Comparison of ENCODE assay signal across 24 mouse cellular contexts in the genomic region with DNA sequence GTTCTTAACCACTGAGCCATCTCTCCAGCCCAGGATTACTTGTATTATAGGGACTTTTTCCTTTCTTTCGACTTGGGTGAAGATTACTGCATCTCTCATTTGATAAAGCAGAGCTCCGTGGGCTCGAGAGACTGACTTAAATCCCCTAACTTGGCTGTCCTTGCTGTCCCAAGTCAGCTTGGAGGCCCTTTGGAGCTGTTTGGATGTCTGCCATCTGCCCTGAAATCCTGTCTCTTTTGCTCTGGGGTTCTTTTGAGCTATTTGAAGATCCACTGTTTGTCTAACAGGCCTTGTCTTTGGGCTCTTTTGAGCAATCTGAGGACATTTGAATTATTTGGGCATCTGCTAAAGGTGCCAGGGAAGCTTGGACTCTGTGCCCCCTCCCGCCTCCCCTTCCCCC. TPM values are rescaled to one million over a fixed set of nuclear protein-coding genes. Genes with fewer than 3 reads are reported as not detected.
DNase-seq lines count a peak whose midpoint lies in the region; ATAC-seq and TF ChIP-seq lines count a peak whose summit lies in the region.
"Had no signal": no experiment of that assay in that cellular context is flagged by ENCODE, and none has a peak within 500 bp of the region (broad histone marks: within the 10 kb centered on the region; RNA-seq: fewer than 3 reads in every experiment).

No protein-coding gene starts in this region.

- DNase-seq in adrenal gland, adult 2 months = peak; percentile 38
- no peak for DNase-seq in adrenal gland, adult 18-20 months (ENCODE audit: low spot score in 2 of 2)
- DNase-seq in cerebellum, postnatal 14 days = peak; percentile 41 to 45
- DNase-seq in lung, embryonic 14.5 days = peak; percentile 72
- DNase-seq in lung, adult 18-20 months = no peak
- DNase-seq in ES-E14 (ENCODE audit: low read depth, low spot score) = no peak
- no peak for DNase-seq in urinary bladder, postnatal 14 days (ENCODE audit: low spot score)
- DNase-seq: cerebellum, adult 11 months; cerebellum, adult 9-10 months; heart, adult 2 months; heart, postnatal 14 days; kidney, adult 8-10 months had no signal

- ATAC-seq in cerebellum, adult (ENCODE audit: insufficient number of reproducible peaks, low FRiP score, low TSS enrichment) = no peak
- no peak for ATAC-seq in lung, embryonic 14.5 days (ENCODE audit: insufficient read depth)
- ATAC-seq: activated CD4-positive, CD25-positive, alpha-beta regulatory T cell, adult 4 months; forebrain, embryonic 14.5 days; intestine, embryonic 16.5 days had no signal

- H3K36me3 ChIP-seq in lung, embryonic 14.5 days (ENCODE audit: insufficient read depth) = no peaks in the 10 kb centered on the region
- H3K36me3 ChIP-seq in ES-E14 (ENCODE audit: control insufficient read depth, insufficient read depth, low read length, poor library complexity, severe bottlenecking) = no peaks in the 10 kb centered on the region
- H3K36me3 ChIP-seq: heart, embryonic 15.5 days had no signal

- no peak overlapping the region for H3K27ac ChIP-seq in lung, embryonic 14.5 days (ENCODE audit: low read depth)
- peak overlapping the region; percentile 40; the same call in 1 of the 2 replicates for H3K27ac ChIP-seq in ES-E14 (ENCODE audit: insufficient read depth, low read depth, low read length, poor library complexity, severe bottlenecking)
- H3K27ac ChIP-seq: embryonic facial prominence, embryonic 10.5 days; heart, adult 2 months; heart, embryonic 15.5 days; hindbrain, embryonic 14.5 days had no signal

- no peaks in the 10 kb centered on the region for H3K4me1 ChIP-seq in lung, embryonic 14.5 days (ENCODE audit: insufficient read depth)
- H3K4me1 ChIP-seq in ES-E14 (ENCODE audit: control insufficient read depth in 2 of 2, insufficient read depth in 2 of 2, low read length in 2 of 2, poor library complexity in 1 of 2) = peaks cover 2 to 7% of the 10 kb centered on the region in 2 experiments; a peak in 2 of 4 replicates

- H3K9ac ChIP-seq in lung, embryonic 14.5 days = no peak overlapping the region
- no peak overlapping the region for H3K9ac ChIP-seq in ES-E14 (ENCODE audit: insufficient read depth, low read depth, low read length, poor library complexity, severe bottlenecking)
- H3K9ac ChIP-seq: heart, embryonic 15.5 days; hindbrain, embryonic 14.5 days had no signal

- TF ChIP-seq CTCF in lung, embryonic 14.5 days (IDR thresholded peaks at IDR 0.05; ENCODE audit: low read depth) = no peak

- no peak overlapping the region for H3K4me3 ChIP-seq in lung, embryonic 14.5 days (ENCODE audit: low read depth, low read length)
- H3K4me3 ChIP-seq in ES-E14 (ENCODE audit: insufficient read depth in 1 of 2, low read depth in 1 of 2, low read length in 2 of 2, poor library complexity in 1 of 2, severe bottlenecking in 1 of 2) = no peak overlapping the region
- H3K4me3 ChIP-seq: embryonic facial prominence, embryonic 10.5 days; heart, adult 2 months; heart, embryonic 15.5 days had no signal

- H3K27me3 ChIP-seq in lung, embryonic 14.5 days (ENCODE audit: insufficient read depth, low read length) = no peaks in the 10 kb centered on the region
- H3K27me3 ChIP-seq: heart, embryonic 15.5 days; Patski had no signal

- 65% methylated on average over 4 of the region's 4 CpGs for WGBS in lung, embryonic 14.5 days

- H3K4me2 ChIP-seq in lung, embryonic 14.5 days = no peak overlapping the region
- H3K4me2 ChIP-seq: heart, embryonic 11.5 days; heart, embryonic 15.5 days; hindbrain, embryonic 14.5 days had no signal

- in situ Hi-C loops in ES-E14 (cut with MboI; ENCODE audit: low sequenced_read_pairs in 2 of 2, unreplicated experiment in 2 of 2) = no loop called here

- no peaks in the 10 kb centered on the region for H3K9me3 ChIP-seq in lung, embryonic 14.5 days (ENCODE audit: low read depth, low read length)
- H3K9me3 ChIP-seq in ES-E14 (ENCODE audit: control insufficient read depth, insufficient read depth, low read depth, low read length) = no peaks in the 10 kb centered on the region
- H3K9me3 ChIP-seq: heart, embryonic 15.5 days had no signal

TF ChIP-seq in ES-E14, 5 proteins besides CTCF, POLR2A, EP300 and RAD21:
- no peak for TF ChIP-seq MAFK (IDR thresholded peaks at IDR 0.05; ENCODE audit: insufficient read depth, low read depth, low read length)
- TF ChIP-seq ZC3H11A (IDR thresholded peaks at IDR 0.05; ENCODE audit: borderline replicate concordance, low read depth, low read length) = no peak
- TF ChIP-seq HCFC1 (IDR thresholded peaks at IDR 0.05; ENCODE audit: borderline replicate concordance, insufficient read depth, low read length) = no peak
- no peak for TF ChIP-seq CHD2 (IDR thresholded peaks at IDR 0.05; ENCODE audit: low read depth, low read length)
- no peak for TF ChIP-seq ZNF384 (IDR thresholded peaks at IDR 0.05; ENCODE audit: low read depth, low read length)

RNA-seq across cellular contexts. Expression of gene Tuba1b, which starts 7.7 kb away (rescaled TPM):
- total RNA-seq in adrenal gland, adult 2 months (2021) = 100 to 1,000 TPM; 235 to 261 TPM
- polyA plus RNA-seq in adrenal gland, adult 2 months (2012; rRNA removed) = 616 and 725 TPM in 2 replicates
- total RNA-seq in adrenal gland, adult 18-20 months (2021) = 100 to 1,000 TPM; 193 to 255 TPM
- 2,161 and 2,216 TPM in 2 replicates for polyA plus RNA-seq in lung, embryonic 14.5 days (2014; fragmentation: Nextera tagmentation; extraction: Ambion mirVana)
- total RNA-seq in ES-E14 (2012; rRNA removed) = 1,092 and 1,539 TPM in 2 replicates

RNA-seq across cellular contexts. Expression of gene Gm49450, which starts 11.3 kb away (rescaled TPM):
- total RNA-seq in adrenal gland, adult 2 months (2021) = 10 to 100 TPM in 1 of 2 experiments, not detected in 1; 10.9 TPM
- polyA plus RNA-seq in adrenal gland, adult 2 months (2012; rRNA removed) = 49.5 and 126 TPM in 2 replicates
- not detected for total RNA-seq in adrenal gland, adult 18-20 months (2021)
- polyA plus RNA-seq in lung, embryonic 14.5 days (2014; fragmentation: Nextera tagmentation; extraction: Ambion mirVana) = not detected in 2 replicates
- total RNA-seq in ES-E14 (2012; rRNA removed) = not detected in 2 replicates
- total RNA-seq: gastrocnemius, adult 8-10 months; heart, adult 2 months; heart, postnatal 14 days; hematopoietic stem cell, adult 5-6 weeks had no signal
- polyA plus RNA-seq: activated CD4-positive, CD25-positive, alpha-beta regulatory T cell, adult 4 months; embryonic facial prominence, embryonic 10.5 days; embryonic facial prominence, embryonic 14.5 days; forebrain, embryonic 14.5 days; heart, embryonic 11.5 days; heart, embryonic 15.5 days; hindbrain, embryonic 14.5 days; intestine, embryonic 16.5 days; Patski had no signal

RNA-seq across cellular contexts. Expression of gene Tuba1a, which starts 11.4 kb away (rescaled TPM):
- 100 to 1,000 TPM in 1 of 2 experiments, 10 to 100 TPM in 1; 63.2 to 125 TPM for total RNA-seq in adrenal gland, adult 2 months (2021)
- 128 and 133 TPM in 2 replicates for polyA plus RNA-seq in adrenal gland, adult 2 months (2012; rRNA removed)
- 100 to 1,000 TPM in 1 of 2 experiments, 10 to 100 TPM in 1; 74.3 to 169 TPM for total RNA-seq in adrenal gland, adult 18-20 months (2021)
- polyA plus RNA-seq in lung, embryonic 14.5 days (2014; fragmentation: Nextera tagmentation; extraction: Ambion mirVana) = 1,129 and 1,167 TPM in 2 replicates
- 595 and 862 TPM in 2 replicates for total RNA-seq in ES-E14 (2012; rRNA removed)

RNA-seq across cellular contexts. Expression of gene Lmbr1l, which starts 24.1 kb away (rescaled TPM):
- total RNA-seq in adrenal gland, adult 2 months (2021) = 10 to 100 TPM; 11.5 to 14.2 TPM
- polyA plus RNA-seq in adrenal gland, adult 2 months (2012; rRNA removed) = 36.3 and 58.5 TPM in 2 replicates
- total RNA-seq in adrenal gland, adult 18-20 months (2021) = 10 to 100 TPM; 12.1 to 14.0 TPM
- 4.5 and 5.5 TPM in 2 replicates for polyA plus RNA-seq in lung, embryonic 14.5 days (2014; fragmentation: Nextera tagmentation; extraction: Ambion mirVana)
- total RNA-seq in ES-E14 (2012; rRNA removed) = 55.1 and 73.3 TPM in 2 replicates

RNA-seq across cellular contexts. Expression of gene Dhh, which starts 43.7 kb away (rescaled TPM):
- 1 to 10 TPM; 2.3 to 3.5 TPM for total RNA-seq in adrenal gland, adult 2 months (2021)
- polyA plus RNA-seq in adrenal gland, adult 2 months (2012; rRNA removed) = 3.1 and 3.8 TPM in 2 replicates
- total RNA-seq in adrenal gland, adult 18-20 months (2021) = 1 to 10 TPM in 1 of 2 experiments, under 1 TPM in 1; 0.86 to 2.1 TPM
- polyA plus RNA-seq in lung, embryonic 14.5 days (2014; fragmentation: Nextera tagmentation; extraction: Ambion mirVana) = 1.0 and 1.3 TPM in 2 replicates
- total RNA-seq in ES-E14 (2012; rRNA removed) = 1.0 and 1.2 TPM in 2 replicates
- total RNA-seq: hematopoietic stem cell, adult 5-6 weeks had no signal
- polyA plus RNA-seq: Patski had no signal

Comparison
In these comparisons a context has a peak if more than half of its experiments do, and no peak if none do; other contexts are left out.
1. DNase-seq: peak in adrenal gland, adult 2 months (single experiment), cerebellum, postnatal 14 days (2 of 2) and lung, embryonic 14.5 days (single experiment); none in adrenal gland, adult 18-20 months (0 of 2), lung, adult 18-20 months (0 of 2), ES-E14 (single experiment) and urinary bladder, postnatal 14 days (single experiment).